Mouse (Mus musculus) cerebellum, adult 9-10 months (tissue): ENCODE data around the gene Pdia3.
"Not testable (repeated sequence)": the region's sequence is repeated elsewhere in the genome, so short reads cannot be mapped to it uniquely, and the experiment has no call there.

Experiments used
- DNase-seq: peaks from one replicate; pipeline ENCODE4 v3.0.0; 2022

Pdia3 gene

DNA sequence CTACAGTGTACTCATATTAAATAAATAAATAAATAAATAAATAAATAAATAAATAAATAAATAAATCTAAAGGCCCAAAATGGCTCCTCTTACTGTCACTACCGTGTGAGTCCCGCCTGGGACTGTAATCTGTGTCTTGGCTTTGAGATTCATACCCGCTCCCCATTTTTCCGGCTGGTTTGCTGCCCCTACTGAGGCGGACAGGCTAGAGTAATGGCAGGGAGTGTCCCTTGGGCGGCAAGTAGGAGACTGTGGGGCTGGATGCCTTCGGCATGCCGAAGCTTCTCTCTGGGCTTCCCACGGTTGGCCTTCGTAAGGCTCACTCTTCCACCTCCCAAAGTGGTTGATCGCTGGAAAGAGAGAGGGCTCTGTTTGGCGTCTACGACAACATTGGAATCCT, 67.3 kb downstream of the Pdia3 start:
- not testable (repeated sequence) for DNase-seq

DNA sequence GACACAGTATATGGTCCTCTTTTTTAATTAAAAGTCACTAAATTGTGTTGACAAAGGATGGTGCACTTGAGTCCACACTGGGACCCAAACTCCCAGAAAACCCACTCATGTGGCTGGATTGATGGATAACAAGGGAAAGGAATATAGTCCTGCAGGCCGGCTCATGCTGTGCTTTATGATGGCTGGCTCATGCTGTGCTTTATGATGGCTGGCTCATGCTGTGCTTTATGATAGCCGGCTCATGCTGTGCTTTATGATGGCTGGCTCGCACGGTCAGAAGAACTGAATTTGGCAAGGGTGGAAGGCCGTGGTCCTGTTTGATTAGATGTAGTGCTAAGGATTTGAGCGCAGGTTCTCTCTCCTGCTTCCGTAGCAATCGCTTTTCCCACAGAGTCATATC, 70.0 kb downstream of the Pdia3 start:
- no peak for DNase-seq

DNA sequence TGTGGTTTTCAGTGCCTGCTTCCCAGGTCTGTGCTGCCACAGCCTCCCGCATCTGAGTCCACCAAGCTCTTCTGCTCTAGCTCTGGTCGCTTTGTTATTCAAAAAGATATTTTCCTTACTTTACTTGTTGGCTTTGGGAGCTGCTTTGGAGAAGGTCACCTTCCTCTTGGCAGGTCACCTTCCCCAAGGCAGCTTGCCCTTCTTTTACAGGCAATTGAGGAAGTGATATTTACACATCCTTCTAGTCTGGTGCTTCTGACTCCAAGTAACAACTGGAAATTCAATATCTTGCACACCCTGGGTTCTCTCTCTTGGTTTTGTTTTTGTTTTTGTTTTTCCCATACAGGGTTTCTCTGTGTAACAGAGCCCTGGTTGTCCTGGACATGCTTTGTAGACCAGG, 70.8 kb downstream of the Pdia3 start:
- DNase-seq = not testable (repeated sequence)
